Mouse (Mus musculus): ENCODE measurements around the gene Cbr1. TPM values are rescaled to one million over a fixed set of nuclear protein-coding genes. Genes with fewer than 3 reads are reported as not detected.

Gene Cbr1
- polyA plus RNA-seq, 1 experiment: 18.2 TPM

DNA sequence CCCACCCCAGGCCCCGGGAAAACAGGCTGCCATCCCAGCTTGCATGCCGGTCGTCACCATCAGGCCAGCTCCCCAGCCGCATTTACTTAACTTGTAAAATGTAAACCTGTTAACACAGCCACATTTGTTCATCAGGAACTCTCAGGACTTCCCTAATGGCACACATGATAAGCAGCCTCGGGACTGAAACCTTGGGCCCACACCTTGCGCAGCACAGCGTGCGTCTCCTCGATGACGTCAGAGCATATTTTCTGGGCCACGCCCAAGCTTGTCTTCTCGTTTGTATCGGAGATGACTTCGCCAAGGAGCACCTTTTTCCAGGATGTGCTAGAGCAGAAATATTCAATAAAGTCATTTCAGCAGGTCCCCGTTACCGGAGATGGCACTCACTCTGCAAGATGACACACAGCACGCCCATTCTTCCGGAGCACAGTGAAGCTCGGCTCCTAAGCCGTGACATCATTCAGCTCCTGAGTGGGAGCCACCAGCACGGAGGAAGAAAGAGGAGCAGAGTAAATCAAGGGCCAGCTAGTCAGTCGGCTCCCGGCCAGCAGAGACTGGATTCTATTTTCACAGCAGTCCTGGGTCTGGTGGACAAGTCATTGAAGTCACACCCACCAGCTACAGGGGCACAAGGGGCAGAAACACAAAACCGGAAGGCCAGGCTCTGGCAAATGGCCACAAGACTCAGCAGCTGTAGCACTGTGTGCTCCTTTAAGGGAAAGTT lies 20.5 kb upstream of the Cbr1 start:
- no peak overlapping the region for H3K4me3 ChIP-seq (ENCODE audit: insufficient read depth, poor library complexity, severe bottlenecking)
- no peaks in the 10 kb centered on the region for H3K79me2 ChIP-seq (ENCODE audit: control insufficient read depth, insufficient read depth)
- TF ChIP-seq MYOD1 (IDR thresholded peaks at IDR 0.05; ENCODE audit: control insufficient read depth, insufficient read length, low read depth): no peak
- TF ChIP-seq CEBPB (IDR thresholded peaks at IDR 0.05; ENCODE audit: low read depth): no peak
- TF ChIP-seq MAX (IDR thresholded peaks at IDR 0.05): no peak
- no peak for TF ChIP-seq CTCF (IDR thresholded peaks at IDR 0.05; ENCODE audit: control insufficient read depth, insufficient read depth, insufficient read length)
- TF ChIP-seq USF1 (IDR thresholded peaks at IDR 0.05; ENCODE audit: low read depth): no peak
- TF ChIP-seq MYOG (IDR thresholded peaks at IDR 0.05; ENCODE audit: control insufficient read depth, extremely low read depth, insufficient read length): no peak
- no peak for TF ChIP-seq FOSL1 (IDR thresholded peaks at IDR 0.05; ENCODE audit: insufficient read depth, low read length, poor library complexity, severe bottlenecking)
- no peaks in the 10 kb centered on the region for H3K79me3 ChIP-seq (ENCODE audit: low read depth)
- no peaks in the 10 kb centered on the region for H3K27me3 ChIP-seq (ENCODE audit: control insufficient read depth, insufficient read depth, insufficient read length)
- H3K36me3 ChIP-seq (ENCODE audit: control insufficient read depth, insufficient read depth): peaks cover 5% of the 10 kb centered on the region
- H3ac ChIP-seq (ENCODE audit: control insufficient read depth, insufficient read length, low read depth): no peak overlapping the region

DNA sequence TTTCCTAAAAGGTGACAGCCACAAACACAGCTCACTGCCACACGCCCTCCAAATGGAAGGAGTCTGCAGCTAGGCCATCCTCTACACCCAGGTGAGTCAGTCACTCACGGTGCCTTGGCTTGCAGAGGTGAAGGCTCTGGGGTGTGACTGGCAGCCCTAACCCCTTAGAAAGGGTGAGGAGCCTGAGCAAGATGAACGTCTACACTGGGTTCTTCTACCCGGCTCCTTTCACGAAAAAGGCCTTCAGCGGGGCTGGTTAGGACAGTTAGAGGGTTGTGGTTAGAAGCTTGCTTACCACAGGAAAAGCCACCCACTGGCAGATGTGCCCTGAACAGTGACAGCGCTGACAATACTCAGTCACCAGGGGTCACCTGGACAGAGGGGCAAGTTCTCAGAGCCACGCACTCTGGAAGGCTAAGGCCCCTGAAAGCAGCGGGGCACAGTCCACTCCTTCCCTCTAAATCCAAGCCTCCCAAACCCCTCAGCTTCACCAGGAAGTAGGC lies 19.9 kb upstream of the Cbr1 start:
- peaks cover 8% of the 10 kb centered on the region for H3K36me3 ChIP-seq (ENCODE audit: control insufficient read depth, insufficient read depth)
- no peak overlapping the region for H3K4me3 ChIP-seq (ENCODE audit: insufficient read depth, poor library complexity, severe bottlenecking)
- TF ChIP-seq CTCF (IDR thresholded peaks at IDR 0.05; ENCODE audit: control insufficient read depth, insufficient read depth, insufficient read length): no peak
- no peak for TF ChIP-seq MYOG (IDR thresholded peaks at IDR 0.05; ENCODE audit: control insufficient read depth, extremely low read depth, insufficient read length)
- TF ChIP-seq FOSL1 (IDR thresholded peaks at IDR 0.05; ENCODE audit: insufficient read depth, low read length, poor library complexity, severe bottlenecking): no peak
- TF ChIP-seq CEBPB (IDR thresholded peaks at IDR 0.05; ENCODE audit: low read depth): no peak
- no peak for TF ChIP-seq MYOD1 (IDR thresholded peaks at IDR 0.05; ENCODE audit: control insufficient read depth, insufficient read length, low read depth)
- no peak for TF ChIP-seq USF1 (IDR thresholded peaks at IDR 0.05; ENCODE audit: low read depth)
- no peak for TF ChIP-seq MAX (IDR thresholded peaks at IDR 0.05)
- no peaks in the 10 kb centered on the region for H3K79me2 ChIP-seq (ENCODE audit: control insufficient read depth, insufficient read depth)
- no peaks in the 10 kb centered on the region for H3K27me3 ChIP-seq (ENCODE audit: control insufficient read depth, insufficient read depth, insufficient read length)
- H3K79me3 ChIP-seq (ENCODE audit: low read depth): no peaks in the 10 kb centered on the region
- H3ac ChIP-seq (ENCODE audit: control insufficient read depth, insufficient read length, low read depth): no peak overlapping the region

DNA sequence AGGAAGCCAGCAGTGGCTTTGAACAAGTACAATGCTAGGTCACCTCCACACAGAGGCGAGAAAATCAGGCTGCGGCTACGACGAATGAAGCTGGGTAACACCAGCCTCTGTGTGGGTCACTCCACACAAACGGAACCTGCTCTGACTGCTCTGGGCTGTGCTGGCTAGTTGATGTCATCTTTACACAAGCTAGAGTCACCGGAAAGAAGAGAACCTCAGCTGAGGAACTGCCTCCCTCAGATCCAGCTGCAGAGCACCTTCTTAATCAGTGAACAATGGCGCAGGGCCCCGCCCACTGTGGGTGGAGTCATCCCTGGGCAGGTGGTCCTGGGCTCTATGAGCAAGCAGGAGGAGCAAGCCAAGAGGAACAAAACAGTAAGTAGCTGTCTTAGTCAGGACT lies 19.3 kb upstream of the Cbr1 start:
- no peaks in the 10 kb centered on the region for H3K27me3 ChIP-seq (ENCODE audit: control insufficient read depth, insufficient read depth, insufficient read length)
- H3K4me3 ChIP-seq (ENCODE audit: insufficient read depth, poor library complexity, severe bottlenecking): no peak overlapping the region
- H3ac ChIP-seq (ENCODE audit: control insufficient read depth, insufficient read length, low read depth): no peak overlapping the region
- no peaks in the 10 kb centered on the region for H3K79me2 ChIP-seq (ENCODE audit: control insufficient read depth, insufficient read depth)
- peaks cover 8% of the 10 kb centered on the region for H3K36me3 ChIP-seq (ENCODE audit: control insufficient read depth, insufficient read depth)
- no peak for TF ChIP-seq USF1 (IDR thresholded peaks at IDR 0.05; ENCODE audit: low read depth)
- no peak for TF ChIP-seq CTCF (IDR thresholded peaks at IDR 0.05; ENCODE audit: control insufficient read depth, insufficient read depth, insufficient read length)
- TF ChIP-seq MYOG (IDR thresholded peaks at IDR 0.05; ENCODE audit: control insufficient read depth, extremely low read depth, insufficient read length): no peak
- no peak for TF ChIP-seq FOSL1 (IDR thresholded peaks at IDR 0.05; ENCODE audit: insufficient read depth, low read length, poor library complexity, severe bottlenecking)
- TF ChIP-seq MAX (IDR thresholded peaks at IDR 0.05): no peak
- no peaks in the 10 kb centered on the region for H3K79me3 ChIP-seq (ENCODE audit: low read depth)

DNA sequence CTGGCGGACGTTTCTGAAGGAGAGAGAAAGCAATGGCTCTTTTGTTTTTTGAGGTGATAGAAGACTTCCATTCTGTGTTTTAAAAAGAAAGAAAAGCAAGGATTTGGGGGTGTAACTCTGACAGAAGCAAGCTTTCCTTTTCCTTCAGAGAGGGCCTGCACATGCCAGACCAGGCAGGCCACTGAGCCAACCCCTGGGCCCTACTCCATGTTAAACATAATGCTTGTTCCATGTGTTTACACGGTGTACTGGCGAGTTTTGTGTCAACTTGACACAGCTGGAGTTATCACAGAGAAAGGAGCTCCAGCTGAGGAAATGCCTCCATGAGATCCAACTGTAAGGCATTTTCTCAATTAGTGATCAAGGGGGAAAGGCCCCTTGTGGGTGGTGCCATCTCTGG lies 17.4 kb upstream of the Cbr1 start:
- TF ChIP-seq MYOG (IDR thresholded peaks at IDR 0.05; ENCODE audit: control insufficient read depth, extremely low read depth, insufficient read length): no peak
- no peak for TF ChIP-seq FOSL1 (IDR thresholded peaks at IDR 0.05; ENCODE audit: insufficient read depth, low read length, poor library complexity, severe bottlenecking)
- TF ChIP-seq CEBPB (IDR thresholded peaks at IDR 0.05; ENCODE audit: low read depth): no peak
- no peak for TF ChIP-seq USF1 (IDR thresholded peaks at IDR 0.05; ENCODE audit: low read depth)
- no peak for TF ChIP-seq CTCF (IDR thresholded peaks at IDR 0.05; ENCODE audit: control insufficient read depth, insufficient read depth, insufficient read length)
- no peak for TF ChIP-seq MAX (IDR thresholded peaks at IDR 0.05)
- no peak for TF ChIP-seq MYOD1 (IDR thresholded peaks at IDR 0.05; ENCODE audit: control insufficient read depth, insufficient read length, low read depth)
- Histone ChIP-seq H3K4me3 (ENCODE audit: insufficient read depth, poor library complexity, severe bottlenecking) (no peak overlapping the region), H3K79me2 (ENCODE audit: control insufficient read depth, insufficient read depth) (no peaks in the 10 kb centered on the region), H3K36me3 (ENCODE audit: control insufficient read depth, insufficient read depth) (peaks cover 8% of the 10 kb centered on the region), H3K27me3 (ENCODE audit: control insufficient read depth, insufficient read depth, insufficient read length) (no peaks in the 10 kb centered on the region), H3ac (ENCODE audit: control insufficient read depth, insufficient read length, low read depth) (no peak overlapping the region), H3K79me3 (ENCODE audit: low read depth) (no peaks in the 10 kb centered on the region)

DNA sequence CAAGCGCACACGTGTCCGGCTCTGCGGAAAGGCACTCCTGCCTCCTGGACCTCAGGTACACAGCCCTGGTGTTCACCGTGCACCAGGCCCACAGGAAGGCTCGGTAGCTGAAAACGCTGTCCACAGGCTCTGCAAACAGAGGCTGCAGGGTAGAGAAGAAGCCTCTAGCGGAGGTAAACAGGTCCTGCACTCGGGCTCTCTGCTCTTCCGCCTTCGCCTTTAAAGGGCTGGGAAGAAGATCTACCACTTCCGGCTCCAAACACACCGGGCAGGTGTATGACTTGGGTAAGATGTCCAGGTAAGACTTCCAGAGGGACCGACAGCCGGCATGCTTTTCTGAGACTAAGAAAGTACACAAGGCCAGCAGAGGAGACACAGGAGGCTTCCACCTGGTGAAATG lies 14.7 kb upstream of the Cbr1 start:
- TF ChIP-seq MAX (IDR thresholded peaks at IDR 0.05) (no peak), CEBPB (IDR thresholded peaks at IDR 0.05; ENCODE audit: low read depth) (no peak), USF1 (IDR thresholded peaks at IDR 0.05; ENCODE audit: low read depth) (no peak), FOSL1 (IDR thresholded peaks at IDR 0.05; ENCODE audit: insufficient read depth, low read length, poor library complexity, severe bottlenecking) (no peak), CTCF (IDR thresholded peaks at IDR 0.05; ENCODE audit: control insufficient read depth, insufficient read depth, insufficient read length) (no peak), MYOG (IDR thresholded peaks at IDR 0.05; ENCODE audit: control insufficient read depth, extremely low read depth, insufficient read length) (no peak), MYOD1 (IDR thresholded peaks at IDR 0.05; ENCODE audit: control insufficient read depth, insufficient read length, low read depth) (no peak)
- Histone ChIP-seq H3K4me3 (ENCODE audit: insufficient read depth, poor library complexity, severe bottlenecking) (no peak overlapping the region), H3K27me3 (ENCODE audit: control insufficient read depth, insufficient read depth, insufficient read length) (no peaks in the 10 kb centered on the region), H3ac (ENCODE audit: control insufficient read depth, insufficient read length, low read depth) (no peak overlapping the region), H3K79me3 (ENCODE audit: low read depth) (no peaks in the 10 kb centered on the region), H3K79me2 (ENCODE audit: control insufficient read depth, insufficient read depth) (no peaks in the 10 kb centered on the region), H3K36me3 (ENCODE audit: control insufficient read depth, insufficient read depth) (peaks cover 5% of the 10 kb centered on the region)

Measured in C2C12 (cell line).